Mouse (Mus musculus) hindbrain, embryonic 11.5 days (tissue): ENCODE data around the gene Rrm1. TPM values are rescaled to one million over a fixed set of nuclear protein-coding genes. Genes with fewer than 3 reads are reported as not detected.

ENCODE experiments used
- ATAC-seq: fragments of 200-750 bp; cut with Nextera tagmentation; 2 replicates; pipeline ENCODE4 v1.8.0; 2017; ENCODE audit warnings: mild to moderate bottlenecking, moderate TSS enrichment, moderate library complexity; ENCODE audit not compliant: low FRiP score
- DNase-seq: peaks from one replicate; pipeline ENCODE4 v3.0.0-alpha.2; 2015; ENCODE audit warnings: low spot score
- H3K27ac ChIP-seq: fragments of 300-500 bp; sonication (generic); 2 replicates; pipeline ENCODE4 v1.5.1; 2014; ENCODE audit warnings: mild to moderate bottlenecking, low read depth, low read length
- H3K27me3 ChIP-seq: fragments of 300-500 bp; sonication (generic); 2 replicates; pipeline ENCODE4 v1.6.1; 2014; ENCODE audit warnings: mild to moderate bottlenecking, low read length, moderate library complexity, mixed read lengths; ENCODE audit not compliant: control insufficient read depth, insufficient read depth
- H3K36me3 ChIP-seq: fragments of 300-500 bp; sonication (generic); 2 replicates; pipeline ENCODE4 v1.6.1; 2014; ENCODE audit warnings: mild to moderate bottlenecking, low read length, moderate library complexity, mixed read lengths; ENCODE audit not compliant: control insufficient read depth, insufficient read depth
- H3K4me1 ChIP-seq: fragments of 300-500 bp; sonication (generic); replicated peaks from 2 replicates; pipeline ENCODE4 v1.6.1; 2014; ENCODE audit warnings: low read length, mixed read lengths; ENCODE audit not compliant: control insufficient read depth, insufficient read depth
- H3K4me2 ChIP-seq: fragments of 300-500 bp; sonication (generic); replicated peaks from 2 replicates; pipeline ENCODE4 v1.6.1; 2014; ENCODE audit warnings: mild to moderate bottlenecking, low read depth, low read length
- H3K4me3 ChIP-seq: fragments of 300-500 bp; sonication (generic); 2 replicates; pipeline ENCODE4 v1.5.1; 2014; ENCODE audit warnings: low read depth, low read length
- H3K9ac ChIP-seq: fragments of 300-500 bp; sonication (generic); 2 replicates; pipeline ENCODE4 v1.6.1; 2014; ENCODE audit warnings: low read depth, low read length
- H3K9me3 ChIP-seq: fragments of 300-500 bp; sonication (generic); 2 replicates; pipeline ENCODE4 v1.6.1; 2016; ENCODE audit warnings: low read length; ENCODE audit not compliant: control insufficient read depth
- WGBS: fragments of 180-500 bp; shearing (Covaris S2); extraction: QIAGEN DNeasy Blood & Tissue Kit; methylation state at CpG from one replicate; pipeline ENCODE4 v1.1.7; 2014; 5-methylcytosine and 5-hydroxymethylcytosine counted together
- polyA plus RNA-seq: library from polyadenylated mRNA; unstranded; fragments of >200 nt; fragmentation: Nextera tagmentation; extraction: Ambion mirVana; gene quantifications from 2 replicates; pipeline ENCODE4 v1.2.1, GENCODE M21; 2014

Rrm1 gene
- polyA plus RNA-seq, 1 experiment from 2014 or later: 189 TPM

DNA sequence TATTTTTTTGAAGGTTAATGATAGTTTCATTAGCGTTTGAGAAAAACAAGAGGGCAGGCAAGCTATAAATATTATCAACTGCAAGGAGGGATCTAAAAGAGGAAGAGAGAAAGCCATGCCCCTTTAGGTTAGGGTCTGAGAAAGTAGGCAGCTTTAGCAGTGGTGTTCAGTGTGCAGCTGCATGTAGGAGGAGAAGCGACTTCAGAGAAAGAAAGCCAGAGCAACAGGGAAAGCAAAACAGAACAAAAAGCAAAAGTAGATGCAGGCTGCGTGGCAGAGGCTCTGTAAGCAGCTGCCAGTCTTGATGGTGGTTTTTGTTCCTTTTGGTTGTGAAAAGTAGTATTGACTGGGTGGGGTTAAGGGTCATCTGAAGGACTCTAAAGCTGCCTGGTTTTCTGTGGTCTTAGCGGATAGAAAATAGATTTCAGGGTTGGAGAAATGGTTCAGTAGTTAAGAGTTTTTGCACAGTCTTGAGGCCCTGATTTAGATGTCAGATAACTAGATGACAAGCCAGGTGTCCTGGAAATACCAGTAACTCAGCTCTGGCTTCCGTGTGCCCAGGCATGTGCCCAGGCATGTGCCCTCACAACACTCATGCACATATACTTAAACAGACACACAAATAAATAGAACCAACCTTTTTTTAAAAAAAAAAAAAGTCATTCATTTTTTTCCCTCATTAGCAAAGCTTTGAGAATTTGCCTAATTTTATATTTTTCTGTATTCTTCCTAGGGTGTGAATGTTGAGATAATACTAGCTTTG lies 17.3 kb downstream of the Rrm1 start:
- DNase-seq: no peak
- Histone ChIP-seq H3K36me3 (peaks cover 23% of the 10 kb centered on the region), H3K4me1 (no peaks in the 10 kb centered on the region), H3K9ac (no peak overlapping the region), H3K27ac (no peak overlapping the region), H3K4me3 (no peak overlapping the region), H3K9me3 (no peaks in the 10 kb centered on the region), H3K27me3 (no peaks in the 10 kb centered on the region), H3K4me2 (no peak overlapping the region)
- ATAC-seq: no peak
- WGBS: 84% methylated on average over 5 of the region's 5 CpGs

GRCm38 (mm10) chr7:102467566-102467965 lies 26.1 kb downstream of the Rrm1 start:
- no peaks in the 10 kb centered on the region for H3K4me1 ChIP-seq
- WGBS: 92% methylated on average over 8 of the region's 8 CpGs
- no peak overlapping the region for H3K27ac ChIP-seq
- DNase-seq (no peak), ATAC-seq (no peak)
- H3K9me3 ChIP-seq: no peaks in the 10 kb centered on the region
- H3K36me3 ChIP-seq: 0 out of 2 replicates have a peak, but pooled peaks cover 13% of the 10 kb centered on the region
- no peaks in the 10 kb centered on the region for H3K27me3 ChIP-seq
- no peak overlapping the region for H3K9ac ChIP-seq
- H3K4me2 ChIP-seq: no peak overlapping the region
- no peak overlapping the region for H3K4me3 ChIP-seq

- no peak for ATAC-seq
These were observed 31.2 kb downstream of the Rrm1 start for GRCm38 (mm10) chr7:102472675-102473074.

DNA sequence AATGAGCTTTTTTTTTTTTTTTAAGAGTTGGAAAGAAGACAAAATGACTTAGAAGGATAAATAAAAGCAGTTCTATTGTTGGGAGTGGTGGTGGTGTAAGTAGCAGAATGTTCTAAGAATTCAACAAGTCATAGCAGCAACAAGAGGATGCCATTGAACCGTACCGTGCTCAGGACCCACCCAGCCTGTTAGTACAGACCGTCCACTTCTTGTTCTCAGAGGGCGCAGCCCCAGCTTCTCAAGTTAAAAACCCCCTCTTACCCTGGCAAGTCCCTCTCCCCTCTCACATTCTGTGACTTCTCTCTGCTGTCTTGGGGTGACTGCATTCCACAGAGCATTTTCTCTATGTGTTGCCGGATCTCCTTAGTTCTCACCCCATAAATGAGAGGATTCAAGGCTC lies 35.1 kb downstream of the Rrm1 start:
- Histone ChIP-seq H3K4me2 (no peak overlapping the region), H3K4me1 (no peaks in the 10 kb centered on the region), H3K9me3 (no peaks in the 10 kb centered on the region), H3K9ac (no peak overlapping the region), H3K4me3 (no peak overlapping the region), H3K27ac (no peak overlapping the region), H3K36me3 (no peaks in the 10 kb centered on the region), H3K27me3 (no peaks in the 10 kb centered on the region)
- ATAC-seq (no peak), DNase-seq (no peak)
- WGBS: 97% methylated on average over 5 of the region's 5 CpGs

More at GRCm38 (mm10) chr7:102472675-102473074, 31.2 kb downstream of the Rrm1 start:
- Histone ChIP-seq H3K36me3 (no peaks in the 10 kb centered on the region), H3K9me3 (no peaks in the 10 kb centered on the region), H3K27ac (no peak overlapping the region), H3K4me3 (no peak overlapping the region), H3K4me1 (no peaks in the 10 kb centered on the region), H3K27me3 (no peaks in the 10 kb centered on the region), H3K9ac (no peak overlapping the region), H3K4me2 (no peak overlapping the region)
- WGBS: 77% methylated on average over 5 of the region's 5 CpGs
- no peak for DNase-seq

DNA sequence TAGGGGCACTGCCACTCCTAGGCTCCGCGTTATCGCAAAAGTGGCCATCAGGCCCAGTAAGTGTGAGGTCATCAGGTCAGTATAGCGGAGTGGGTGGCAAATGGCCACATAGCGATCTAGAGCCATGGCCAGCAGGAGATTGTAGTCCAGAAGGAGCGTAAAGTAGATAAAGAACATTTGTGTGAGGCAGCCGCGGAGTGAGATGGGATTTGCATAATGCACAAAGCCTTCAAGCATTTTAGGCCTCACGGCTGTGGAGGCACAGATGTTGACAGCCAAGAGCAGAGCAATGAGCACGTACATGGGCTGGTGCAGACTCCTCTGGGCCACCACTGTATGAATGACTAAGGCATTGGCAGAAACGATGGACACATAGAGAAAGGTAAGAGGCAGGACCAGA lies 35.9 kb downstream of the Rrm1 start:
- Histone ChIP-seq H3K9ac (no peak overlapping the region), H3K9me3 (no peaks in the 10 kb centered on the region), H3K36me3 (no peaks in the 10 kb centered on the region), H3K4me3 (no peak overlapping the region), H3K4me2 (no peak overlapping the region), H3K27ac (no peak overlapping the region), H3K27me3 (no peaks in the 10 kb centered on the region), H3K4me1 (no peaks in the 10 kb centered on the region)
- 80% methylated on average over 11 of the region's 11 CpGs for WGBS
- peak; percentile 25; the same call in 1 of the 2 replicates for ATAC-seq
- no peak for DNase-seq

DNA sequence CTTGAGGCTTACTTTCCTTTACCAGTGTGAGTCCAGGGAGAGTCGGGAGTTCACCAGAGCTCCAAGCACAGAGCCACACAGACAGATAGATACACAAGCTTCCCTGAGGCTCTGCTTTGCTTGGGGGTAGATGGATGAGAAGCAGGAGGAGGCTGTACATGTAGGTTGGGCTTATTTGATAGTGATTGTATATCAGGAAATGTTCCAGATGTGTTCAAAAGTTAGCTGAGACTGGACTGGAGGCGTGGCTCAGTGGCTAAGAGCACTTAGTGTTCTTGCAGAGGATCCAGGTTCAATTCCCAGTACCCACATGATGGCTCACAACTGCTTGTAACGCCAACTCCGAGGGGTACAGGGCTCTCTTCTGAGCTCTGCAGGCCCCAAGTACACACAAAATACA lies 36.9 kb downstream of the Rrm1 start:
- Histone ChIP-seq H3K4me1 (no peaks in the 10 kb centered on the region), H3K4me2 (no peak overlapping the region), H3K27me3 (no peaks in the 10 kb centered on the region), H3K4me3 (no peak overlapping the region), H3K9me3 (no peaks in the 10 kb centered on the region), H3K27ac (no peak overlapping the region), H3K9ac (no peak overlapping the region), H3K36me3 (no peaks in the 10 kb centered on the region)
- 92% methylated on average over 4 of the region's 4 CpGs for WGBS
- DNase-seq (no peak), ATAC-seq (no peak)

- ATAC-seq (no peak), DNase-seq (no peak)
- Histone ChIP-seq H3K27me3 (no peaks in the 10 kb centered on the region), H3K36me3 (no peaks in the 10 kb centered on the region), H3K4me1 (no peaks in the 10 kb centered on the region), H3K4me2 (no peak overlapping the region), H3K9me3 (no peaks in the 10 kb centered on the region), H3K9ac (no peak overlapping the region), H3K4me3 (no peak overlapping the region), H3K27ac (no peak overlapping the region)
- WGBS: 82% methylated on average over 3 of the region's 3 CpGs
These were observed 37.4 kb downstream of the Rrm1 start for GRCm38 (mm10) chr7:102478926-102479325.

DNA sequence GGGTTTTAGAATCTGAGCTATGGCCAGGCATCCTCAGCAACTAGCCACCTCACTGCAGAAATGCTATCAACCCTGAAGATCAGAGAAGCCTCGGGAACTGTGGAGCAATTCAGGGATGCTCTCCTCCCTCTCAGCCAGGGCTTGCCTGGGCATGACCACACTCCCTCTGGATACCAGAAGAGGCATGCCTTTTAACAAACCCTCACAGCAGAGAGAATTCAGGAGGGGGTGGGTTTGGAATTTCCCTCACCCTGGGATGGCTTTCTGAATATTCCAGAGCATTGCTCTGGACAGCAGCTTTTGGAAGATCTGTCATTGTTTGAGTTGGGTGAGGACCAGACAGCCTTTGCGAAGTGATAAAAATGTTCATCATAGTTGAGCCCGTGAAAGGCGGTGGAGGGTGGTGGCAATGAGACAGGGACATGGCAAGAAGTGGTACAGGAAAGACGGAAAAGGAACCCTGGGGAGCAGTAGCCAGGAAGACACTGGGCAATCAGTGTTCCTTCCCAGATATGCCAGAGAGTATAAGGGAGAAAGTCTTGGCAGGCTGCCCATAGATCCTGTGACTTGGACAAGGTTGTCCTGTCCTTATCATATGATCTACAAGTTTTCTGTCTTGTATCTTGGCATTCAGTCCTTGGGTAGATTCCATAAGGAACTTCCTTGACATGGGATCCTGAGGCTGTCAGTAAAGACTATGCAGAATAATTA lies 38.0 kb downstream of the Rrm1 start:
- no peaks in the 10 kb centered on the region for H3K4me1 ChIP-seq
- H3K36me3 ChIP-seq: no peaks in the 10 kb centered on the region
- 78% methylated on average over 5 of the region's 5 CpGs for WGBS
- H3K4me2 ChIP-seq: no peak overlapping the region
- H3K27ac ChIP-seq: no peak overlapping the region
- H3K4me3 ChIP-seq: no peak overlapping the region
- ATAC-seq (no peak), DNase-seq (no peak)
- no peaks in the 10 kb centered on the region for H3K9me3 ChIP-seq
- no peak overlapping the region for H3K9ac ChIP-seq
- no peaks in the 10 kb centered on the region for H3K27me3 ChIP-seq

DNA sequence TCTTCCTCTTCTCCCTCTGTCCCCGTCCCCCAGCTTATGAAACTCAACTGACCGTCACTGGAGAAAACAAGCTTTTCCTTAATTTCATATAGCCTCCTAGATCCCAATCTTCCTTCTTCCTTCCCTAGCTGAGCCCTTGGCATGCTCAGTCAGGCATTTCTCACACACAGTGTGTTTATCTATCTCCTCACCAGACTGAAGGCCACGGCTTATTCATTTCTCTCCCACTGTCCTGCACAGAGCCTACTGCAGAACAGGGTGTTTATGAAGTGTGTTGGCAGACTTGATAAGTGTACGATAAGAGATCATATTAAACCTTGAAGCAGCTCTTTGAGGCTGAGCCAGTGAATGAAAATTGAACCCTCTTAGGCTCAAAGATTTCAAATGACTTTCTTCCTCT lies 39.3 kb downstream of the Rrm1 start:
- H3K4me2 ChIP-seq: no peak overlapping the region
- H3K9me3 ChIP-seq: no peaks in the 10 kb centered on the region
- no peaks in the 10 kb centered on the region for H3K27me3 ChIP-seq
- WGBS: 90% methylated on average over 4 of the region's 4 CpGs
- H3K4me3 ChIP-seq: no peak overlapping the region
- H3K4me1 ChIP-seq: no peaks in the 10 kb centered on the region
- H3K27ac ChIP-seq: no peak overlapping the region
- no peaks in the 10 kb centered on the region for H3K36me3 ChIP-seq
- no peak for DNase-seq
- H3K9ac ChIP-seq: no peak overlapping the region
- ATAC-seq: no peak
